Mouse (Mus musculus): ENCODE results near the gene Gm45711.
A peak's percentile ranks its signal among the peaks of the same experiment; 100 is the strongest.
"Not testable (repeated sequence)": the region's sequence is repeated elsewhere in the genome, so short reads cannot be mapped to it uniquely, and the experiment has no call there.

Gene Gm45711

GRCm38 (mm10) chr8:104309441-104310155 lies at the start of gene Gm45711, which contains the start of gene Cmtm1:
Gene Gm45711 (minus strand): TSS chr8:104310081.
Gene Cmtm1 (minus strand): TSS chr8:104310145.
- DNase-seq (ENCODE audit: low spot score): not testable (repeated sequence)

DNA sequence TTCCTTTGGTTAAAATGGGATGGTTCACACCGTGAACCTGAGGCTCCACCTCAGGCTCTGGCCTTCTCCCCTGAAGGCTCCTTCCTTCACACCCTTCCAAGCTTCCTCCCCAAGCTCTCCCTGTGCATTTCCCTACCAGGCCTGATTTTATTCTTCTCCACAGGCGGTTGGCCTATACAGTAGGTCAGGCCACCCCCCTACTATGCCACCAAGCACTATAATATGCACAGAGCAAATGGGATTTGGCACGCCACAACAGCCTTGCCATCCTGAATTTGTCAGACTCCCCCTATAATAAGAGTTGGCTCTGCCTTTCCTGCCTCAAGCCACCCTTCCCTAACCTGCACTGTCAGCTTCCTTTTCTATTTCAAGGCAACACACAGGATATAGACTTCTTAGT lies 48.8 kb upstream of the Gm45711 start:
- no peak for DNase-seq (ENCODE audit: low spot score)

DNA sequence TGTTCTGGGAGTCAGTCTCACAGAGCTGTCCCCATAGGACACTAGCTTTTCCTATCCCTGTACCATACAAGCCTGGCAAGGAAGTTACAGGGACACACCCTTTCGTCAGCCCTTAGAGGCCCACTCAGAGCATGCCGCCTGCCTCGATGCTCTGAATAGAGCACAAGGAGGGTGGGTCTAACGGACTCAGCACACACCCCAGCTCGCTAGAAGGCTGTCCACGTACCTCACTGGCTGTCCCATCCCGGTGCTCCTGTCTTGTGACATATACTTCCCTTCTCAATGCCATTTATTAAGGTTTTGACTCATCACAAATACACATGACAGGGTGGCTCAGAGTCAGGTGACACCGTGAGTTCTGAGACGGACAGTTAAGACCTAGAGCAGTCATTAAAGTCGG lies 44.6 kb upstream of the Gm45711 start:
- no peak for DNase-seq (ENCODE audit: low spot score)

GRCm38 (mm10) chr8:104353186-104353585 lies 43.3 kb upstream of the Gm45711 start:
- no peak for DNase-seq (ENCODE audit: low spot score)

DNA sequence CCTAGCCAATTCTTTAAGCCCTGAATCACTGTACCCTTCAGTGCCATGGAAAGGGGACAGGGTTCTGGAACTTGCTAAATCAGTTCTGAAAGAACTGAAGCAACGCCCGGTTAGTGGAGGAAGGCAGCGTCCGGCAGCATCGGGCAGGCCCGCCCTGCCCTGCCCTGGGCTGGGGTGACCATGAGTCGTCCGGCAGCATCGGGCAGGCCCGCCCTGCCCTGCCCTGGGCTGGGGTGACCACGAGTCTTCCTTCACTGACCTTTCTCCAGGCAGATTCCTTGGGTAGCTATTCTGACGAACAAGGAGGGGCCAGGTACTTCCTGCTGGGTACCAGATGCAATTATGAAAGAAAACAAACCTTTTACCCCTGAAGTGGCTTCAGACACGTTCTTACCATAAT lies 40.2 kb upstream of the Gm45711 start:
- no peak for DNase-seq (ENCODE audit: low spot score)

DNA sequence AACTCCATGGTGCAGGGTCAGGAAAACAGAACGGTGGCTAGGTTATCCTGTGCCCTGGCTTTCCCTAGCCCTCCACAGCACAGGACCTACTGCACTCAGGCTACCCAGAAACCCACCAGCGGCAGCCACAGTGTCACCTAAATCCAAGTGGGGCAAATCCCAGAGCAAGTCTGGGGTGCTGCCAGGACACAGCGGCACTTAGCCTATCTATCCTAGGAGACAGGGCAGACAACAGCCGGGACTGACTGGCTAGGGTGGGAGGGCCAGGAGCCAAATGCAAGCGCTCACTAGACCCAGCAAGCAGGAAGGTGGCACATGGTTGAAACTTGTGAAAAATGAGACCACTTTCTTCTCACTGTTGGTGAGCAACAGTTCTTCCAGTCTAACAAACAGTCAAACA lies 39.1 kb upstream of the Gm45711 start:
- DNase-seq (ENCODE audit: low spot score): no peak

DNA sequence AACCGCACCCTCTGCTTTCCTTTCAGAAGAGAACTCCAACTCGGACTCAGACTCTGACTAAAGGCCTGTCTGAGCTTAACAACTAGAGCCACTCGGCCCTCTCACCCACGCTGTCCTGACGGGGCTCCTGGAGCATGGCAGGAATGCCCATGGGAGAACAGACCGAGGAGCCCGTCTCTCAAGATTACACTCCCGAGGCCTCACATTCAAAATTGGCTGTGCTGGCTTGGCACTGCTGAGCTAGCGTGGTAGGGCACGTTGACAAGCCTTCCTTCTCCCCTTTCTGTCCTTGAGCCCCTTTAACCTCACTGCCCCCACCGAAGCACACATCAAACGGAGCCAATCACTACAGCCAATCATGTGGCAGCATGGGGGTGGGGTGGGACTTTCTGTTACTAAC lies 36.8 kb upstream of the Gm45711 start:
- no peak for DNase-seq (ENCODE audit: low spot score)

GRCm38 (mm10) chr8:104344622-104345021 lies 34.7 kb upstream of the Gm45711 start:
- no peak for DNase-seq (ENCODE audit: low spot score)

GRCm38 (mm10) chr8:104343957-104344356 lies 34.1 kb upstream of the Gm45711 start:
- peak; percentile 92 for DNase-seq (ENCODE audit: low spot score)

DNA sequence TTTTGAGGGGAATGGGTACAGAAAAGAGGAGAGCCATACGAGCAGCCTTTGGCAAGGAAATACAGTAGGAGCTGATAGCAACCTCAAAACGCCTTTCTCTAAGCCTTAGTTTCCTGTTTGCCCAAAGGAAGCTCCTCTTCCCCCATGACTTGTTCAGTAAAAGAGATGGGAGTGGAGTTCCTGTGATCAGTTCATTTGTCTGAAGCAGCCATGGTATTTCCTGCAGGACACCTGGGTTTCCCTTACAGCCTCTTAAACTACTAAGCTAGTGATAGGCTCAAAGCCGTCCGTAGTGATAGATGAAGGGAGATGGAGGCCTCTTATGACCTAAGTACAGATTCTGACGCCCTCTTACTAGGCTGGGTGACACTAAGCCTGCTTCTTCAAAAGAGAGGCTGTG lies 32.5 kb upstream of the Gm45711 start:
- DNase-seq (ENCODE audit: low spot score): no peak

DNA sequence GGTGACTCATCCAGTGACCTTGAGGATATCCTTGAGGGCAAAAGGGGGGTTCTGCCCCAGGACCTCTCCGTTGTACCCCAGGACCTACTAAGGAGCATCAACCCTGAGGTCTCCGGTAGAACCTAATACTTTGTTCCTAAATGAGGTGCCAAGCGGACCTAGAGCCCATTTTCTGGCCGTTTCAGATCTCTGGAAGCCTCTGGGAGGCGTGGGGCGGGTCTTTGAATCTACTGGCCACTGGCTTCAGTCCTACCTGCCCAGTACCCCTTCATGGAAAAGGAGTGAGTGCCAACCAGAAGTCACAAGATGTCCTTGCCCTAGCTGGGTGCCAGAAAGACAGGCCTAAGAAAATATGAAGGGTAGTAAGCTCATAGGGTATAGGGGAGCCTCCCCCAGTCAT lies 31.8 kb upstream of the Gm45711 start:
- DNase-seq (ENCODE audit: low spot score): no peak

- DNase-seq (ENCODE audit: low spot score): peak; percentile 86
These were observed 31.3 kb upstream of the Gm45711 start for GRCm38 (mm10) chr8:104341106-104341561.

DNA sequence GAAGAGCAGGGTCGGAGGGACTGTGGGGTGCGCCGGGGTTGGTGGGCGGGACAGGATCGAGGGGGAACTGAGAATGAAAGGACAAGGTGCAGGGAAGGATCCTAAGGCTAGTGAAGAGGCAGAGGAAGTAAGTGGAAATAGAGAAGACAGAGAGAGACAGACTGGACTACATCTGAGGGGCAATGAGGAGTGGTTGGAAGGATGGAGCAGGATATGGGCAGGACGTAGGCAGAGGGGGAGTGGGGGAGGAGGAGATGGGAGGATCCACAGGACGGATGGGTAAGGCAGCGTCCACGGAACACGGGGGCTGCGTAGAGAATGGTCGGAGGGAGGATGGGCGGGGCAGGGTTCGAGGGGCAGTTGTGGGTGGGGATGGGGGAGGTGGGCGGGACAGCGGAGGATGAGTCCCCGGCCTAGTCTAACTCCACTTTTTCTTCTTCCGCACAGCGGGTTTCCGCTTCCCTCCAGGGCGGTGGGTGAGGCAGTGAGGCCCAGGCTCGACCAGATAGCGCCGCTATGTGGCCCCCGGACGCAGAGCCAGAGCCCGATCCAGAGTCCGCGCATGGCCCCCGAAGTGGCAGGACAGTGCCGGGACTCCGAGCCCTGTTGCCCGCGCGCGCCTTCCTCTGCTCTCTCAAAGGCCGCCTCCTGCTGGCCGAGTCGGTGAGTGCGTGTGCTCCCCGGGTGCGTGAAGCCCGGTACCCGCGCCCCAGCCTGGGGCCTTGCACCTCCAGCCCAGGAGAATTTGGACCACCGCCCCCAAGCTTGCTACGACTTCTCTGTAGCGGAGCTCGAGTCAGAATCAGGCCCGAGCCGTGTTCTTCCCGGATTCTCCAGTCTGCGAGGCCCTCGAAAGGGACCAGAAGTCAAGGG lies 30.6 kb upstream of the Gm45711 start:
- DNase-seq (ENCODE audit: low spot score): peak; percentile 87

GRCm38 (mm10) chr8:104339983-104340232 lies 30.0 kb upstream of the Gm45711 start:
- no peak for DNase-seq (ENCODE audit: low spot score)

DNA sequence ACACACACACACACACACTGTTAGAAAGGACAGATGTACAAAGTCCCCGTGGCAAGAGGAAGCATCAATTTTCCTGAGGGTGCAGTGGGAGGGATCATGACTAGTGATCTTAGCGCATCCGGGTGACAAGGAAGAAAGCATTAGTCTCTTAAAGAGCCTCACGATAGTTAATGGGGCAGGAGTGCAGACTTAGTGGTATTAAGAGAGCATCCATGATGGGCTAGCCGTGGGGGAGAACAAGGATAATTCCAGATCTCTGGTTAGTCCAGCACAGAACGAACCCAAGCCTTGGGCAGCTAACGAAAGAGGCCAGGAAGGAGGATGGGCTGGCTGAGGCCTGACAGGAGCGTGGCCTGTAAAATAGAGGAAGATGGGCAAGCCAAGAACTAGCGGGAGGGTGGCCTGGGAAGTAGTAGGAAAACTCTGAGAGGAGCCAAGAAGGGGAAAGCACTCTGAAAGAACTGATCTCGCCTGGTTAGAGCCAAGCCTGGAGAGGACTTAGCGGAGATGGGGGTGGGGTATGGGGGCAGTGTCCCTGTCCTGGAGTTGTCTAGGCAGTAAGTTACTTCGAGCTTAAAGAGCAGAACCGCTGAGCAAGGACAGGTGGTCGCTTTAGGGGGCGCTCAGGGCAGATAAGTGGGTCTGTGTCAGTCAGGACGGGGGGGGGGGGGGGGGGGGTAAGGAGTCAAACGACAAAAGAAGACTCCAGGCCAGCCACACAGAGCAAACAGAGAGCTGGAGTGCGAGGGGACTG lies 29.5 kb upstream of the Gm45711 start, which contains the start of gene Cmtm3:
Gene Cmtm3 (plus strand): TSS at position 182 of the 754 bp plus-strand sequence.
- peak; percentile 64 for DNase-seq (ENCODE audit: low spot score)

DNA sequence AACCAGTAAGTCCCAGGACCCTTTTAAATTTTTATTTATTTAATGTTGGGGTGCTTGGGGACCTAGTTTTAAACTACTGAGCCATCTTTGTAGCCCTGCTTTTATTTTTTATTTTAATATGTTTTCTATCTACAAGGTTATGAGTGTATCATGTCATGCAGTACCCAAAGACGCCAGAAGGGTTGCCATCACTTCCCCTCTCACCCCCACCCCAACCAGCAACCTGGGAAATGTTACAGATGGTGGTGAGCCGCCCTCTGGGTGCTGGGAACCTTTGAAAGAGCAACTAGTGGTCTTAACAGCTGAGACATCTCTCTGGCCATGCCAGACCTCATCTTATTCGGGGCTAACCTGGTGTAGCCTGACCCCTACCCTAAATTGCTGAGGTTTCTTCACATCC lies 28.0 kb upstream of the Gm45711 start:
- DNase-seq (ENCODE audit: low spot score): no peak

GRCm38 (mm10) chr8:104336806-104337205 lies 26.9 kb upstream of the Gm45711 start:
- no peak for DNase-seq (ENCODE audit: low spot score)

GRCm38 (mm10) chr8:104334196-104334595 lies 24.3 kb upstream of the Gm45711 start:
- no peak for DNase-seq (ENCODE audit: low spot score)

GRCm38 (mm10) chr8:104333786-104334185 lies 23.9 kb upstream of the Gm45711 start:
- DNase-seq (ENCODE audit: low spot score): no peak

- no peak for DNase-seq (ENCODE audit: low spot score)
These were observed 23.1 kb upstream of the Gm45711 start for GRCm38 (mm10) chr8:104332665-104333631.

GRCm38 (mm10) chr8:104321930-104322329 lies 12.0 kb upstream of the Gm45711 start, which contains the start of gene Cmtm2b:
Gene Cmtm2b (plus strand): TSS chr8:104322230.
- not testable (repeated sequence) for DNase-seq (ENCODE audit: low spot score)

All from MN1 (cell line).